Mouse (Mus musculus): Measurements from ENCODE around the gene Tll1.

GRCm38 (mm10) chr8:64152899-64153891, 52.9 kb downstream of the Tll1 start:
- TF ChIP-seq CTCF (IDR thresholded peaks at IDR 0.05; ENCODE audit: control insufficient read depth, insufficient read depth, low read length) (no peak), POLR2A (IDR thresholded peaks at IDR 0.05; ENCODE audit: borderline replicate concordance, control insufficient read depth, low read depth, low read length) (no peak)

Data from bone marrow, adult 2 months (tissue).